In the genomic region with DNA sequence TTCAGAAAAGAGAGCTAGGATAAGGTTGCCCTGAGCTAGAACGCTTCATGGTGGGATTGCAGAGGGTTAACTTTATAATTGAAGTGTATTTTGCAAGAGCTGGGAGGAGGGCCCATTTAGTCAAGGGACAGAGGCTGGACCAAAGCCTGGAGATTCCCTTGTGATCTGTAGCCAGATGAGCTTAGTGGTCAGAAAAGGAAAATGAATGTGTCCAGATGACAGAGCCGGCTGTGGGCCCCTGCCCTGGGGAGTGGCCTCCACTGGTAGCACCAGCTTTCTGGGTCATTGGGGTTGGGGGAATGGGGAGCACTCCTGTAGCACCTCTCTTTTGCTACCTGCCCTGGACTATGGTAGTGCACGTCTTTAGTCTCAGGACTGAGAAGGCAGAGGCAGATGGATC, we compare ENCODE assay signal across 12 mouse cellular contexts. TPM values are rescaled to one million over a fixed set of nuclear protein-coding genes. Genes with fewer than 3 reads are reported as not detected.
A peak's percentile ranks its signal among the peaks of the same experiment; 100 is the strongest.
DNase-seq lines count a peak whose midpoint lies in the region; ATAC-seq and TF ChIP-seq lines count a peak whose summit lies in the region.
"Had no signal": no experiment of that assay in that cellular context is flagged by ENCODE, and none has a peak within 500 bp of the region (broad histone marks: within the 10 kb centered on the region; RNA-seq: fewer than 3 reads in every experiment).

No protein-coding gene starts in this region.

- H3K4me1 ChIP-seq in liver, adult 2 months (ENCODE audit: control insufficient read depth, insufficient read depth, low read length), result no peaks in the 10 kb centered on the region
- H3K4me1 ChIP-seq in liver, embryonic 12.5 days, result peaks cover 7% of the 10 kb centered on the region; the same call in 1 of the 2 replicates
- H3K4me1 ChIP-seq in bone marrow, adult 2 months (ENCODE audit: control insufficient read depth, insufficient read depth, low read length), result peaks cover 11% of the 10 kb centered on the region; the same call in 1 of the 2 replicates
- H3K4me1 ChIP-seq in hindbrain, postnatal 0 days (ENCODE audit: insufficient read depth, low read length), result no peaks in the 10 kb centered on the region
- no peaks in the 10 kb centered on the region for H3K4me1 ChIP-seq in midbrain, embryonic 14.5 days (ENCODE audit: control insufficient read depth, insufficient read depth, low read length)
- H3K4me1 ChIP-seq: limb, embryonic 10.5 days; midbrain, embryonic 12.5 days had no signal

- TF ChIP-seq CTCF in liver, adult 2 months (IDR thresholded peaks at IDR 0.05; ENCODE audit: low read depth, low read length), result no peak
- no peak for TF ChIP-seq CTCF in bone marrow, adult 2 months (IDR thresholded peaks at IDR 0.05; ENCODE audit: control insufficient read depth, insufficient read depth, low read length)
- TF ChIP-seq CTCF in hindbrain, postnatal 0 days (IDR thresholded peaks at IDR 0.05; ENCODE audit: low read depth), result no peak

- no peak overlapping the region for H3ac ChIP-seq in myocyte (ENCODE audit: control insufficient read depth, insufficient read length)

- DNase-seq in liver, adult 2 months (ENCODE audit: extremely low read depth, low read depth, low spot score), result peak; percentile 68
- peak; percentile 63 to 79 for DNase-seq in heart, adult 9 months (ENCODE audit: low spot score in 2 of 2)
- no peak for DNase-seq in hindbrain, postnatal 0 days (ENCODE audit: low spot score)
- no peak for DNase-seq in midbrain, embryonic 14.5 days
- DNase-seq: cerebellum, adult 8-10 months had no signal

- no peak for TF ChIP-seq POLR2A in liver, adult 2 months (IDR thresholded peaks at IDR 0.05; ENCODE audit: extremely low read depth, insufficient read depth, low read length)
- no peak for TF ChIP-seq POLR2A in bone marrow, adult 2 months (IDR thresholded peaks at IDR 0.05; ENCODE audit: borderline replicate concordance, control insufficient read depth, low read depth, low read length)
- TF ChIP-seq POLR2A in myocyte (IDR thresholded peaks at IDR 0.05; ENCODE audit: insufficient read length, low read depth), result no peak

- no peak overlapping the region for H3K4me3 ChIP-seq in liver, adult 2 months (ENCODE audit: insufficient read depth, low read depth, low read length)
- H3K4me3 ChIP-seq in liver, embryonic 12.5 days, result no peak overlapping the region
- no peak overlapping the region for H3K4me3 ChIP-seq in bone marrow, adult 2 months (replicated peaks; ENCODE audit: control insufficient read depth, low read depth, low read length)
- H3K4me3 ChIP-seq in myocyte, result no peak overlapping the region
- H3K4me3 ChIP-seq in hindbrain, postnatal 0 days (ENCODE audit: low read length), result no peak overlapping the region
- no peak overlapping the region for H3K4me3 ChIP-seq in midbrain, embryonic 14.5 days (replicated peaks; ENCODE audit: low read depth, low read length)
- H3K4me3 ChIP-seq: limb, embryonic 10.5 days; midbrain, embryonic 12.5 days had no signal

- ATAC-seq in liver, embryonic 12.5 days, result no peak
- no peak for ATAC-seq in hindbrain, postnatal 0 days
- ATAC-seq in midbrain, embryonic 14.5 days (ENCODE audit: low FRiP score, low TSS enrichment), result no peak
- ATAC-seq: forebrain, embryonic 14.5 days; Patski had no signal

- no peaks in the 10 kb centered on the region for H3K79me2 ChIP-seq in liver, adult 2 months (ENCODE audit: control insufficient read depth, insufficient read depth, low read length)
- H3K79me2 ChIP-seq in myocyte (ENCODE audit: control insufficient read depth, insufficient read depth), result no peaks in the 10 kb centered on the region

- no peaks in the 10 kb centered on the region for H3K36me3 ChIP-seq in liver, adult 2 months (ENCODE audit: control insufficient read depth, insufficient read depth, low read length)
- no peaks in the 10 kb centered on the region for H3K36me3 ChIP-seq in liver, embryonic 12.5 days
- H3K36me3 ChIP-seq in myocyte (ENCODE audit: control insufficient read depth, insufficient read depth), result no peaks in the 10 kb centered on the region
- no peaks in the 10 kb centered on the region for H3K36me3 ChIP-seq in hindbrain, postnatal 0 days (ENCODE audit: insufficient read depth, low read length)
- no peaks in the 10 kb centered on the region for H3K36me3 ChIP-seq in midbrain, embryonic 14.5 days (ENCODE audit: control insufficient read depth, insufficient read depth, low read length)
- H3K36me3 ChIP-seq: limb, embryonic 10.5 days; midbrain, embryonic 12.5 days had no signal

- no peaks in the 10 kb centered on the region for H3K27me3 ChIP-seq in liver, adult 2 months (ENCODE audit: control insufficient read depth, insufficient read depth, low read length)
- H3K27me3 ChIP-seq in liver, embryonic 12.5 days (replicated peaks), result 0 out of 2 replicates have a peak, but pooled peaks cover 4% of the 10 kb centered on the region
- H3K27me3 ChIP-seq in myocyte (ENCODE audit: control insufficient read depth, insufficient read depth, insufficient read length), result no peaks in the 10 kb centered on the region
- no peaks in the 10 kb centered on the region for H3K27me3 ChIP-seq in hindbrain, postnatal 0 days (ENCODE audit: insufficient read depth, low read length)
- no peaks in the 10 kb centered on the region for H3K27me3 ChIP-seq in midbrain, embryonic 14.5 days (ENCODE audit: control insufficient read depth, insufficient read depth, low read length)
- H3K27me3 ChIP-seq: midbrain, embryonic 12.5 days; Patski had no signal

- no peak overlapping the region for H3K9ac ChIP-seq in liver, adult 2 months (ENCODE audit: low read depth, low read length)
- no peak overlapping the region for H3K9ac ChIP-seq in liver, embryonic 12.5 days
- no peak overlapping the region for H3K9ac ChIP-seq in hindbrain, postnatal 0 days (replicated peaks; ENCODE audit: low read length)
- H3K9ac ChIP-seq in midbrain, embryonic 14.5 days (replicated peaks; ENCODE audit: low read length), result no peak overlapping the region
- H3K9ac ChIP-seq: midbrain, embryonic 12.5 days had no signal

- WGBS in liver, adult 2 months, result 36% methylated on average over 3 of the region's 3 CpGs
- WGBS in liver, embryonic 12.5 days (ENCODE audit: insufficient replicate concordance), result 70% methylated on average over 3 of the region's 3 CpGs
- 48% methylated on average over 3 of the region's 3 CpGs for WGBS in bone marrow, adult 2 months
- 74% methylated on average over 3 of the region's 3 CpGs for WGBS in hindbrain, postnatal 0 days
- 80% methylated on average over 3 of the region's 3 CpGs for WGBS in midbrain, embryonic 14.5 days

- no peak overlapping the region; the same call in 1 of the 2 replicates for H3K27ac ChIP-seq in liver, adult 2 months (replicated peaks; ENCODE audit: insufficient read depth, low read depth, low read length)
- H3K27ac ChIP-seq in liver, embryonic 12.5 days, result no peak overlapping the region
- H3K27ac ChIP-seq in bone marrow, adult 2 months (ENCODE audit: control insufficient read depth, insufficient read depth, low read depth, low read length, poor library complexity), result peak overlapping the region; percentile 91
- H3K27ac ChIP-seq in hindbrain, postnatal 0 days, result no peak overlapping the region
- no peak overlapping the region for H3K27ac ChIP-seq in midbrain, embryonic 14.5 days (replicated peaks; ENCODE audit: low read depth, low read length)
- H3K27ac ChIP-seq: limb, embryonic 10.5 days; midbrain, embryonic 12.5 days had no signal

- no peaks in the 10 kb centered on the region for H3K9me3 ChIP-seq in liver, embryonic 12.5 days (replicated peaks)
- no peaks in the 10 kb centered on the region for H3K9me3 ChIP-seq in hindbrain, postnatal 0 days (ENCODE audit: low read length)
- H3K9me3 ChIP-seq in midbrain, embryonic 14.5 days (ENCODE audit: control insufficient read depth, low read length), result no peaks in the 10 kb centered on the region
- H3K9me3 ChIP-seq: limb, embryonic 10.5 days; midbrain, embryonic 12.5 days had no signal

- H3K4me2 ChIP-seq in liver, embryonic 12.5 days, result no peak overlapping the region
- peak overlapping the region; percentile 18 for H3K4me2 ChIP-seq in myocyte (ENCODE audit: low read depth)
- no peak overlapping the region for H3K4me2 ChIP-seq in hindbrain, postnatal 0 days (ENCODE audit: low read depth, low read length)
- no peak overlapping the region for H3K4me2 ChIP-seq in midbrain, embryonic 14.5 days (ENCODE audit: low read length)
- H3K4me2 ChIP-seq: midbrain, embryonic 12.5 days had no signal

RNA-seq across cellular contexts. Expression of gene Il27, which starts 12.3 kb away (rescaled TPM):
- not detected in 2 replicates for total RNA-seq in liver, adult 2 months (2014; rRNA removed)
- polyA plus RNA-seq in liver, adult 2 months (2012; rRNA removed), result 0.31 TPM in 1 of 2 replicates, not detected in the other
- polyA plus RNA-seq in liver, embryonic 12.5 days (2016; fragmentation: Nextera tagmentation; extraction: Ambion mirVana), result not detected in 2 replicates
- 1.9 and 6.0 TPM in 2 replicates for polyA plus RNA-seq in bone marrow, adult 2 months (2011; ENCODE audit: insufficient read depth, insufficient read length, low replicate concordance, missing spikeins)
- polyA plus RNA-seq in myocyte (2012; fragmentation: generic; extraction: Trizol), result not detected
- 0.94 TPM in 1 of 2 replicates, not detected in the other for total RNA-seq in hindbrain, postnatal 0 days (2014; rRNA removed)
- polyA plus RNA-seq in hindbrain, postnatal 0 days (2015; fragmentation: Nextera tagmentation; extraction: Ambion mirVana), result not detected in 2 replicates
- not detected in 2 replicates for polyA plus RNA-seq in midbrain, embryonic 14.5 days (2014; fragmentation: Nextera tagmentation; extraction: Ambion mirVana)
- polyA plus RNA-seq: forebrain, embryonic 14.5 days; limb, embryonic 10.5 days; midbrain, embryonic 12.5 days had no signal

RNA-seq across cellular contexts. Expression of gene Cln3, which starts 21.4 kb away (rescaled TPM):
- total RNA-seq in liver, adult 2 months (2014; rRNA removed), result 7.1 and 9.5 TPM in 2 replicates
- 40.9 and 57.0 TPM in 2 replicates for polyA plus RNA-seq in liver, adult 2 months (2012; rRNA removed)
- 12.5 TPM in 2 replicates for polyA plus RNA-seq in liver, embryonic 12.5 days (2016; fragmentation: Nextera tagmentation; extraction: Ambion mirVana)
- 98.2 and 269 TPM in 2 replicates for polyA plus RNA-seq in bone marrow, adult 2 months (2011; ENCODE audit: insufficient read depth, insufficient read length, low replicate concordance, missing spikeins)
- 3.6 TPM for polyA plus RNA-seq in myocyte (2012; fragmentation: generic; extraction: Trizol)
- total RNA-seq in hindbrain, postnatal 0 days (2014; rRNA removed), result 27.7 and 34.2 TPM in 2 replicates
- polyA plus RNA-seq in hindbrain, postnatal 0 days (2015; fragmentation: Nextera tagmentation; extraction: Ambion mirVana), result 22.3 and 25.1 TPM in 2 replicates
- polyA plus RNA-seq in midbrain, embryonic 14.5 days (2014; fragmentation: Nextera tagmentation; extraction: Ambion mirVana), result 26.5 and 27.7 TPM in 2 replicates

RNA-seq across cellular contexts. Expression of gene Apobr, which starts 22.3 kb away (rescaled TPM):
- total RNA-seq in liver, adult 2 months (2014; rRNA removed), result 0.74 and 1.6 TPM in 2 replicates
- polyA plus RNA-seq in liver, adult 2 months (2012; rRNA removed), result 0.58 and 1.0 TPM in 2 replicates
- 0.77 and 1.1 TPM in 2 replicates for polyA plus RNA-seq in liver, embryonic 12.5 days (2016; fragmentation: Nextera tagmentation; extraction: Ambion mirVana)
- polyA plus RNA-seq in bone marrow, adult 2 months (2011; ENCODE audit: insufficient read depth, insufficient read length, low replicate concordance, missing spikeins), result 21.2 and 45.7 TPM in 2 replicates
- polyA plus RNA-seq in myocyte (2012; fragmentation: generic; extraction: Trizol), result 4.7 TPM
- 0.25 and 6.3 TPM in 2 replicates for total RNA-seq in hindbrain, postnatal 0 days (2014; rRNA removed)
- polyA plus RNA-seq in hindbrain, postnatal 0 days (2015; fragmentation: Nextera tagmentation; extraction: Ambion mirVana), result 0.47 and 0.50 TPM in 2 replicates
- polyA plus RNA-seq in midbrain, embryonic 14.5 days (2014; fragmentation: Nextera tagmentation; extraction: Ambion mirVana), result 0.28 and 0.55 TPM in 2 replicates

RNA-seq across cellular contexts. Expression of gene Nupr1, which starts 23.6 kb away (rescaled TPM):
- total RNA-seq in liver, adult 2 months (2014; rRNA removed), result 3.0 and 3.2 TPM in 2 replicates
- polyA plus RNA-seq in liver, adult 2 months (2012; rRNA removed), result 1.2 TPM in 2 replicates
- 3.2 and 3.7 TPM in 2 replicates for polyA plus RNA-seq in liver, embryonic 12.5 days (2016; fragmentation: Nextera tagmentation; extraction: Ambion mirVana)
- 28.1 and 37.6 TPM in 2 replicates for polyA plus RNA-seq in bone marrow, adult 2 months (2011; ENCODE audit: insufficient read depth, insufficient read length, low replicate concordance, missing spikeins)
- 244 TPM for polyA plus RNA-seq in myocyte (2012; fragmentation: generic; extraction: Trizol)
- 5.9 and 6.7 TPM in 2 replicates for total RNA-seq in hindbrain, postnatal 0 days (2014; rRNA removed)
- polyA plus RNA-seq in hindbrain, postnatal 0 days (2015; fragmentation: Nextera tagmentation; extraction: Ambion mirVana), result 19.1 and 19.5 TPM in 2 replicates
- polyA plus RNA-seq in midbrain, embryonic 14.5 days (2014; fragmentation: Nextera tagmentation; extraction: Ambion mirVana), result 0.84 and 5.8 TPM in 2 replicates

RNA-seq across cellular contexts. Expression of gene Eif3c, which starts 40.9 kb away (rescaled TPM):
- total RNA-seq in liver, adult 2 months (2014; rRNA removed), result 79.4 and 85.6 TPM in 2 replicates
- polyA plus RNA-seq in liver, adult 2 months (2012; rRNA removed), result 54.2 and 64.1 TPM in 2 replicates
- polyA plus RNA-seq in liver, embryonic 12.5 days (2016; fragmentation: Nextera tagmentation; extraction: Ambion mirVana), result 157 and 164 TPM in 2 replicates
- polyA plus RNA-seq in bone marrow, adult 2 months (2011; ENCODE audit: insufficient read depth, insufficient read length, low replicate concordance, missing spikeins), result 52.3 and 90.2 TPM in 2 replicates
- polyA plus RNA-seq in myocyte (2012; fragmentation: generic; extraction: Trizol), result 344 TPM
- total RNA-seq in hindbrain, postnatal 0 days (2014; rRNA removed), result 112 and 118 TPM in 2 replicates
- 198 and 204 TPM in 2 replicates for polyA plus RNA-seq in hindbrain, postnatal 0 days (2015; fragmentation: Nextera tagmentation; extraction: Ambion mirVana)
- 171 and 174 TPM in 2 replicates for polyA plus RNA-seq in midbrain, embryonic 14.5 days (2014; fragmentation: Nextera tagmentation; extraction: Ambion mirVana)

Comparison
In these comparisons a context has a peak if more than half of its experiments do, and no peak if none do; other contexts are left out.
1. DNase-seq: peak in liver, adult 2 months (single experiment) and heart, adult 9 months (2 of 2); none in hindbrain, postnatal 0 days (single experiment) and midbrain, embryonic 14.5 days (single experiment).